Mouse (Mus musculus) liver, embryonic 16.5 days (tissue): Measurements from ENCODE around the gene Gm48551. TPM values are rescaled to one million over a fixed set of nuclear protein-coding genes. Genes with fewer than 3 reads are reported as not detected.

Experiments used
- ATAC-seq: fragments of 200-750 bp; cut with Nextera tagmentation; 2 replicates; pipeline ENCODE4 v1.8.0; 2017; ENCODE audit warnings: low read depth, mild to moderate bottlenecking, moderate number of reproducible peaks, moderate library complexity
- H3K27ac ChIP-seq: fragments of 300-500 bp; sonication (generic); 2 replicates; pipeline ENCODE4 v1.5.1; 2014; ENCODE audit warnings: mild to moderate bottlenecking, low read length
- H3K27me3 ChIP-seq: fragments of 300-500 bp; sonication (generic); 2 replicates; pipeline ENCODE4 v1.6.1; 2014; ENCODE audit warnings: low read depth, low read length, mixed read lengths; ENCODE audit not compliant: control insufficient read depth, insufficient read depth
- H3K36me3 ChIP-seq: fragments of 300-500 bp; sonication (generic); 2 replicates; pipeline ENCODE4 v1.6.1; 2014; ENCODE audit warnings: mild to moderate bottlenecking; ENCODE audit not compliant: control insufficient read depth, insufficient read depth
- H3K4me1 ChIP-seq: fragments of 300-500 bp; sonication (generic); 2 replicates; pipeline ENCODE4 v1.6.1; 2014; ENCODE audit warnings: low read depth, low read length, mixed read lengths; ENCODE audit not compliant: control insufficient read depth
- H3K4me2 ChIP-seq: fragments of 300-500 bp; sonication (generic); 2 replicates; pipeline ENCODE4 v1.6.1; 2014; ENCODE audit warnings: low read depth, low read length, mixed read lengths
- H3K4me3 ChIP-seq: fragments of 300-500 bp; sonication (generic); 2 replicates; pipeline ENCODE4 v1.5.1; 2014; ENCODE audit warnings: low read depth, mild to moderate bottlenecking, low read length
- H3K9ac ChIP-seq: fragments of 300-500 bp; sonication (generic); 2 replicates; pipeline ENCODE4 v1.6.1; 2014; ENCODE audit warnings: low read depth, low read length
- H3K9me3 ChIP-seq: fragments of 300-500 bp; sonication (generic); replicated peaks from 2 replicates; pipeline ENCODE4 v1.6.1; 2016; ENCODE audit warnings: low read length; ENCODE audit not compliant: control insufficient read depth
- WGBS: fragments of 180-500 bp; shearing (Covaris S2); extraction: QIAGEN DNeasy Blood & Tissue Kit; methylation state at CpG from one replicate; pipeline ENCODE4 v1.1.7; 2014; ENCODE audit not compliant: insufficient replicate concordance; 5-methylcytosine and 5-hydroxymethylcytosine counted together
- microRNA-seq: library from miRNA; unstranded; fragments of <30 nt; microRNA quantifications from one replicate; pipeline ENCODE4, GENCODE M21; 2016
- polyA plus RNA-seq: library from polyadenylated mRNA; unstranded; fragments of >200 nt; fragmentation: Nextera tagmentation; extraction: Ambion mirVana; gene quantifications from 2 replicates; pipeline ENCODE4 v1.2.1, GENCODE M21; 2015

The Gm48551 gene
- polyA plus RNA-seq, 1 experiment from 2014 or later, result 0.55 TPM

DNA sequence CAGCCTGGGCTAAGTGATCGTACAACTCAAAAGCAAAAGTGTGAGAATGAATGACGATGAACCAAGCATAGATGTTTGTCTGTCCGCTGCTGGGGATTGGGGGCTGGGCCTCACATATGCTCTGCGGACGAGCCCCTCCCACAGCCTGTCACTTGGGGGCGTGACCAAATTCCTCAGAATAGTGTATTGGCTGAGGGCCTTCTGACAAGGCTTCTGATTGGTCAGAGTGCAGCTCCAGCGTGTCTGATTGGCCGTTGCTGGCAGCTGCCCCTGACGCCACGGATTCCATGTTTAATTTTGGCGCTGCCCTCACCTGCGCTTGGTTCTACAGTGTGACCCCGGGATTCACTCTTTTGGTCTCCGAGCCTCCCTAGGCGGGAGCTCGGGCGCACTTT, 48.6 kb downstream of the Gm48551 start:
- Histone ChIP-seq H3K4me2 (peak overlapping the region; percentile 47), H3K9ac (no peak overlapping the region), H3K4me3 (peak overlapping the region; percentile 9; the same call in 1 of the 2 replicates), H3K4me1 (peaks cover 30% of the 10 kb centered on the region), H3K27me3 (peaks cover 39% of the 10 kb centered on the region), H3K9me3 (no peaks in the 10 kb centered on the region), H3K36me3 (no peaks in the 10 kb centered on the region), H3K27ac (no peak overlapping the region)
- 3% methylated on average over 17 of the region's 17 CpGs for WGBS
- peak; percentile 76 for ATAC-seq

DNA sequence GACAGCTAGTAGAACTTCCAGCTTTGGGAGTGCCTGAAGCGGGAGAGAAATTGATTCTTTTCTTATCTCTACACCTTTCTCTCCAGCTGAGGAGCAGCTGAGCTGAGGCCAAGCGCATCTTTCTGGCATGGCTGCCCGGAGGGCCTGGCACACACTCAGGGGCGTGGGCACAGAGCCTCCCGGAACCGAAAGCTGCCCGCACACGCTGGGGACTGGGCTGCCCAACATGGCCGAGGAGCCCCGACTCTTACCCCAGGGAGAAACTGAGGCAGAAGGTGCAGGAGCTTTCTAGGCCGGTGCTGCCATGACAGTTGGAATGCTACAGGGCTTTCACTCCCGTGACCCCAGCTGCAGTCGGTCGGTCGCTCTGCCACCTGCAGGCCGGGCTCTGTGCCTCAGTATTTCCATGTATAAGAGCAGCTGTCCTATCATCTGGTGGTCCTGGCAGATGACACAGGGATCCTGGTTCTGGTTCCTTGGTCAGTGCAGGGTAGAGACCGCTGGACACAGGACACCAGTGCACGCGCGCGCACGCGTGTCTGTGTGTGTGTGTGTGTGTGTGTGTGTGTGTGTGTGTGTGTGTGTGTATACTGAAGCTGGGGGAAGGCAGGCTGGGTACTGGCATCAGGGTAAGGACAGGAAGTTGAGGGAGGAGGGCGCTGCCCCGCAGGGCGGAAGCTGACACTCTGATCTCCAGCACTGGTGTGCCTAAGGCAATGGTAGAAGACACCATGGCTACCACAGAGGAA, 49.4 kb downstream of the Gm48551 start:
- no peak for ATAC-seq
- Histone ChIP-seq H3K4me1 (peaks cover 30% of the 10 kb centered on the region), H3K4me2 (no peak overlapping the region), H3K9ac (no peak overlapping the region), H3K4me3 (no peak overlapping the region), H3K27ac (no peak overlapping the region), H3K36me3 (no peaks in the 10 kb centered on the region), H3K27me3 (peaks cover 31% of the 10 kb centered on the region), H3K9me3 (no peaks in the 10 kb centered on the region)
- 65% methylated on average over 26 of the region's 26 CpGs for WGBS

DNA sequence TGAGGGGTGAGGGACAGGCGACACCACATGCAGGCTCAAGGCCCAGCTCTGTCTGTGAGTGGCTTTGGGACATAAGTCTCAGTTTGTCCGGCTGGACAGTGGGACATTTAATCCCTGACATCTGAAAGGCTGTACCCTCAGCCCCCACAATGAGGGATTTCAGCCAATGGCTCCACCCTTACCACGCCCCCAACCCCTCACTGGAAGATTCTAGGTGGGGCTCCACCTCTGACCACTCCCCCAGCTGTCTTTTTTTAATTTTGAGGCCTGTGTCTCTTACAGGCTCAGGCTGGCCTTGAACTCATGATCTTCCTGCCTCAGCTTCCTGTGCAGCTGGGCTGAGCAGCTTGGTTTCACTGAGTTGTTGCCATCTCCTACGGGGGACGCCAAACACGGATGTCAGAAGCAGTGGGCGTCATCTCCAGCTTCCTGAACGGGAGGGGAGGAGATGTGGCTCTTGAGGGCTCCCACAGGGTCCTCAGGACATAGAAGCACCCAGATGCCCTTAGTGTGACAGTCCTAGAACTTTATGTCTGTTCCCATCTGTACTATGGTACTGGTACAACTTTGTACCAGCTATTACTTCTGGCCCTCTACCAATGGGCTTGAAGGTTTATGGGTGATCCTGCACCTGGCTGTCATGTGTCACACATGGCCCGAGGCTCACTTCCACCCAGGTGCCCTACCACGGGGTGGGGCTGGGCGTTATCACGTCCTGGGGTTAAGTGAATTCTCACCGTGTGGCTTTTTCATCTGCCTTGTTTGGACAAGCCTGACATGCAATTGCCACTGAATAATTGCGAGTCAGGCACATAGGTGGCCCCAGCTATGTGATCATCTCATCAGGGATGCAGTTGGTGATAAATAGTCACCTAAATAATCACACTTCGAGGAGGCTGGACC, 50.3 kb downstream of the Gm48551 start:
- Histone ChIP-seq H3K9me3 (no peaks in the 10 kb centered on the region), H3K27me3 (peaks cover 24% of the 10 kb centered on the region), H3K4me2 (no peak overlapping the region), H3K4me3 (no peak overlapping the region), H3K36me3 (no peaks in the 10 kb centered on the region), H3K4me1 (peaks cover 25% of the 10 kb centered on the region), H3K27ac (no peak overlapping the region), H3K9ac (no peak overlapping the region)
- WGBS, result 38% methylated on average over 15 of the region's 15 CpGs
- ATAC-seq, result no peak

DNA sequence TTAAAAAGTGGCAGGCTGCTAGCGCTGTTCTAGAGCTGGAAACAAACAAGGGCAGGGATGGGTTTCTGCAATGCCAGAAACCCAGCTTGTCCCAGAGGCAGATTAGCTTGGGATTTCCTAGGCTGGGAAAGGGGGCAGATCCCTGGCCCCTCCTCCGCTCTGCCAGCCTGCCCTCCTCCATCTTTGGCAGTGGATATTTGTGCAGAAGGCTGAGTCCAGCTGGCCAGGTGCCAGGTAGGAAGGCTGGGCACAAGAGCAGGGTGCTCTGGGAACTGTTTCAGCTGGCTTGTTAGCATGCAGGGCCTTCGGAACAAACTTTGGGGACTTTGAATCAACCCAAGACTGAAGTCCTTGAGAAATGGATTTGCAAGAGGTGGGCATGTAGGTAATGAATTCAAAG, 51.2 kb downstream of the Gm48551 start:
- Histone ChIP-seq H3K36me3 (no peaks in the 10 kb centered on the region), H3K27me3 (peaks cover 18% of the 10 kb centered on the region), H3K4me2 (no peak overlapping the region), H3K27ac (no peak overlapping the region), H3K9me3 (no peaks in the 10 kb centered on the region), H3K4me1 (peaks cover 21% of the 10 kb centered on the region), H3K9ac (no peak overlapping the region), H3K4me3 (no peak overlapping the region)
- ATAC-seq, result no peak
- 69% methylated on average over 3 of the region's 3 CpGs for WGBS

DNA sequence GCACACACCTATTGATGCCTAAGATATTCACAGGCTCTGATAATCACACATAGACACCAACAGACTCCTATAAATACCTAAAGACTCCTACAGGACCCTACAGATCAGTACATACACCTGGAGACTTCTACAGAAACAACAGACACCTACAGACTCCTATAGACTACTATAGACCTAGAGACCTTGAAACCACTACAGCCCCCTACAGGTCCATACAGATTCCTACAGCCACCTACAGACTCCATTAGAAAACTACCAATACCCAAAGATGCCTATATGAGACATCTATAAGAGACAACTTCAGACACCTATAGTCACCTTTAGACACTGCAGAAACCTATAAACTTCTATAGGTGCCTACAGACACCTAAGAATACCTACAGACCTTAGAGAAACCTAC, 56.8 kb downstream of the Gm48551 start:
- Histone ChIP-seq H3K27me3 (no peaks in the 10 kb centered on the region), H3K36me3 (no peaks in the 10 kb centered on the region), H3K4me1 (no peaks in the 10 kb centered on the region), H3K27ac (no peak overlapping the region), H3K9ac (no peak overlapping the region), H3K9me3 (no peaks in the 10 kb centered on the region), H3K4me3 (no peak overlapping the region), H3K4me2 (no peak overlapping the region)
- no peak for ATAC-seq

Small RNAs within 50 kb of the gene (microRNA-seq; reads per million reads assigned to microRNA genes)
- gene Mir1191b (1.2 reads per million), gene Mir6913 (not detected)

Other genes starting within 250 kb of the Gm48551 start
- gene Zbtb7a, start 249.2 kb upstream of the Gm48551 start, polyA plus RNA-seq, result 30.0 and 35.0 TPM in 2 replicates
- 21.8 and 22.1 TPM in 2 replicates for gene Pias4, start 216.5 kb upstream of the Gm48551 start, polyA plus RNA-seq
- 266 and 282 TPM in 2 replicates for gene Eef2, start 207.8 kb upstream of the Gm48551 start, polyA plus RNA-seq
- gene Dapk3, start 201.5 kb upstream of the Gm48551 start, polyA plus RNA-seq, result 11.0 and 12.2 TPM in 2 replicates
- not detected in 2 replicates for gene 4930442H23Rik, start 200.6 kb upstream of the Gm48551 start, polyA plus RNA-seq
- 0.05 TPM in 1 of 2 replicates, not detected in the other for gene Nmrk2, start 182.4 kb upstream of the Gm48551 start, polyA plus RNA-seq
- 0.02 and 0.04 TPM in 2 replicates for gene Atcay, start 153.6 kb upstream of the Gm48551 start, polyA plus RNA-seq
- gene Zfr2, start 151.3 kb upstream of the Gm48551 start, polyA plus RNA-seq, result 0.59 and 1.1 TPM in 2 replicates
- 1.6 and 1.8 TPM in 2 replicates for gene Matk, start 131.5 kb upstream of the Gm48551 start, polyA plus RNA-seq
- 80.0 and 88.1 TPM in 2 replicates for gene Mrpl54, start 117.5 kb upstream of the Gm48551 start, polyA plus RNA-seq
- gene Apba3, start 117.5 kb upstream of the Gm48551 start, polyA plus RNA-seq, result 24.2 and 26.3 TPM in 2 replicates
- gene Tjp3, start 92.9 kb upstream of the Gm48551 start, polyA plus RNA-seq, result 0.82 and 1.4 TPM in 2 replicates
- 13.9 and 14.7 TPM in 2 replicates for gene Pip5k1c, start 91.5 kb upstream of the Gm48551 start, polyA plus RNA-seq
- 18.4 and 18.7 TPM in 2 replicates for gene Cactin, start 63.4 kb upstream of the Gm48551 start, polyA plus RNA-seq
- 4.3 and 4.5 TPM in 2 replicates for gene Tbxa2r, start 55.7 kb upstream of the Gm48551 start, polyA plus RNA-seq
- gene Gipc3, start 41.2 kb upstream of the Gm48551 start, polyA plus RNA-seq, result not detected in 2 replicates
- gene Hmg20b, start 34.0 kb upstream of the Gm48551 start, polyA plus RNA-seq, result 19.8 and 22.5 TPM in 2 replicates
- gene Mfsd12, start 27.0 kb upstream of the Gm48551 start, polyA plus RNA-seq, result 9.2 and 11.9 TPM in 2 replicates
- gene 4930404N11Rik, start 18.6 kb upstream of the Gm48551 start, polyA plus RNA-seq, result 1.9 and 2.5 TPM in 2 replicates
- 128 and 138 TPM in 2 replicates for gene Fzr1, start 6.0 kb upstream of the Gm48551 start, polyA plus RNA-seq
- gene Dohh, start within 50 bp of the Gm48551 start, polyA plus RNA-seq, result 46.3 and 48.3 TPM in 2 replicates
- gene Gm48552, start 4.5 kb downstream of the Gm48551 start, polyA plus RNA-seq, result 0.44 and 0.48 TPM in 2 replicates
- 1.7 and 4.1 TPM in 2 replicates for gene Smim24, start 8.6 kb downstream of the Gm48551 start, polyA plus RNA-seq
- gene Nfic, start 71.2 kb downstream of the Gm48551 start, polyA plus RNA-seq, result 10.2 and 12.0 TPM in 2 replicates
- 0.05 TPM in 1 of 2 replicates, not detected in the other for gene Celf5, start 98.2 kb downstream of the Gm48551 start, polyA plus RNA-seq
- 39.3 and 47.1 TPM in 2 replicates for gene Ncln, start 111.9 kb downstream of the Gm48551 start, polyA plus RNA-seq
- 4.8 and 5.3 TPM in 2 replicates for gene S1pr4, start 115.7 kb downstream of the Gm48551 start, polyA plus RNA-seq
- gene Gna15, start 139.8 kb downstream of the Gm48551 start, polyA plus RNA-seq, result 4.3 and 4.4 TPM in 2 replicates
- 20.0 and 24.3 TPM in 2 replicates for gene Gna11, start 160.7 kb downstream of the Gm48551 start, polyA plus RNA-seq
- 131 and 141 TPM in 2 replicates for gene Aes, start 175.0 kb downstream of the Gm48551 start, polyA plus RNA-seq
- gene Tle2, start 190.1 kb downstream of the Gm48551 start, polyA plus RNA-seq, result 1.8 and 2.7 TPM in 2 replicates
- gene Tle6, start 216.6 kb downstream of the Gm48551 start, polyA plus RNA-seq, result 3.5 and 4.5 TPM in 2 replicates
- gene BC025920, start 221.8 kb downstream of the Gm48551 start, polyA plus RNA-seq, result 0.35 and 0.36 TPM in 2 replicates
- gene Sirt6, start 243.3 kb downstream of the Gm48551 start, polyA plus RNA-seq, result 6.9 and 8.1 TPM in 2 replicates
- 2.1 and 2.4 TPM in 2 replicates for gene Ankrd24, start 244.1 kb downstream of the Gm48551 start, polyA plus RNA-seq